Mouse (Mus musculus): ENCODE data around the gene Hoxa4. TPM values are rescaled to one million over a fixed set of nuclear protein-coding genes. Genes with fewer than 3 reads are reported as not detected.

Hoxa4 gene
- polyA plus RNA-seq, 1 experiment from 2014 or later = 3.1 TPM

DNA sequence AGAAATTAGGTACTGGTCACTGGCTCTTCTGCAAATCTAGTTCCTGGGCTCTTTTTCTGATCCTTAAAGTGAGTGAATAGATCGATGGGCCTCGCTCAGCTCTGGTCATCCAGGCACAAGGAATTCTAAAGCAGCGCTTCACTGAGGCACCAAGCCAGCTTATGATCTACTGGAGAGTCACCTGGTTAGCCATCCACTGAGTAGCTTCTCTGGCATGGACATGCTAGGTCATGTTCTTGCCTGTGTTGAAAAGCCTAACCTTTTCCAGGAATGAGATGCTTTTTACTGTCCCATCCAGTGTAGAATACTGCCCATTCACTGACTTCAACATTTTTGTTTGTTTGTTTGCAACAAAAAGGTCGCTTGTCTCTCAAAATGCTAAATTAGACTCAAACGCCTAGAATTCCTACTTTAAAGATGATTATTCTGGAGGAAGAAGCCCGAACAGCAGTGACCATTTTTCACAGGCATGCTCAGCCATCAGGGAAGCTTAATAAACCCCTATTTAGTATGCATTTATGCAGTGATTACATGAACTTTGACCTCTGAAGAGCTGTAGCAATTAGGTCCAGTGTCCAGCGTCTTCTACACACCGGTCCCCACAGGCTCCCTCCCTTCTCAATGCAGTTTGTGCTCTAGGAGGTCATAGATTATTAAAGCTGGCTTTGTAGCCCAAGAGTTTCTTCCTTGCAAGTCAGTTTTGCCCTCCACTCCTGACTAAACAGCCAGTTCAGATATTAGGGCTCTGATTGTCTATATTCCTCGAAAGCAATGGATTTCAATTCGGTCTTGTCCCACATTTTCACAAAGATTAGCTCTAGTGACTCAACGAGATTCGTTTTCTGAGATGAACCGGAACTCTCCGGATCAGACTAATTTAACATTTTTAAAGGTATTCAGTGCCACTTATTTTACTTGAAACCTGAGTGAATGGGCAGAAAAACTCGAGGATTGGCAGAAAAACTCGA, 39.0 kb downstream of the Hoxa4 start:
- peaks cover 89% of the 10 kb centered on the region for H3K27me3 ChIP-seq (replicated peaks; ENCODE audit: control insufficient read depth, insufficient read depth, low read length)
- H3K9me3 ChIP-seq (ENCODE audit: control insufficient read depth, low read length) = no peaks in the 10 kb centered on the region
- 15% methylated on average over 16 of the region's 16 CpGs for WGBS
- H3K4me3 ChIP-seq (ENCODE audit: low read depth, low read length) = no peak overlapping the region
- no peak overlapping the region for H3K27ac ChIP-seq (ENCODE audit: low read depth, low read length)
- H3K9ac ChIP-seq (ENCODE audit: low read depth, low read length) = no peak overlapping the region
- no peaks in the 10 kb centered on the region for H3K36me3 ChIP-seq (ENCODE audit: control insufficient read depth, insufficient read depth, low read length)
- ATAC-seq (replicated peaks; ENCODE audit: low FRiP score) = no peak
- no peaks in the 10 kb centered on the region for H3K4me1 ChIP-seq (replicated peaks; ENCODE audit: control insufficient read depth, insufficient read depth, low read length)
- H3K4me2 ChIP-seq = no peak overlapping the region
- DNase-seq (ENCODE audit: low spot score) = no peak

DNA sequence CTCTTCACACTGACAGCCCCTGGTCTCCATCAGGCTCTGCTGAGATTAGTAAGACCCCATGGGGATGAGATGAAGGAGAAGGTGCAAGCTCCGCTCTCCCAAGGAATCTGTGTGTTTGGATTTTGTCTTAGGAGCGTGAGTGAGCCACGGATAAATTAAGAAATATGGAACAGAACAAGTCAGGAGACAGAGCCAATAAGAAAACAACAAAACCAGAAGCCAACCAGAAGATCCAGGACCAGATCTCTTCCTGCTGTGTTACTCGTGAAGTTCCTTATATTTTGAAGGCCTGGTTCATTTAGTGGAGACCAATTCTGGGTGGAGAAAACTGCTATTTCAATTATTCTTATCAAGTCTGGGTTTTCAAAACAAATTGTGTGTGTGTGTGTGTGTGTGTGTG, 40.0 kb downstream of the Hoxa4 start:
- H3K27me3 ChIP-seq (replicated peaks; ENCODE audit: control insufficient read depth, insufficient read depth, low read length) = peaks cover 87% of the 10 kb centered on the region
- H3K9ac ChIP-seq (ENCODE audit: low read depth, low read length) = no peak overlapping the region
- ATAC-seq (replicated peaks; ENCODE audit: low FRiP score) (no peak), DNase-seq (ENCODE audit: low spot score) (no peak)
- H3K4me1 ChIP-seq (replicated peaks; ENCODE audit: control insufficient read depth, insufficient read depth, low read length) = no peaks in the 10 kb centered on the region
- no peak overlapping the region for H3K4me2 ChIP-seq
- H3K9me3 ChIP-seq (ENCODE audit: control insufficient read depth, low read length) = no peaks in the 10 kb centered on the region
- no peak overlapping the region for H3K4me3 ChIP-seq (ENCODE audit: low read depth, low read length)
- no peaks in the 10 kb centered on the region for H3K36me3 ChIP-seq (ENCODE audit: control insufficient read depth, insufficient read depth, low read length)
- H3K27ac ChIP-seq (ENCODE audit: low read depth, low read length) = no peak overlapping the region
- WGBS = 12% methylated on average over 4 of the region's 4 CpGs

- no peak for ATAC-seq (replicated peaks; ENCODE audit: low FRiP score)
- 9% methylated on average over 16 of the region's 16 CpGs for WGBS
- no peak overlapping the region for H3K27ac ChIP-seq (ENCODE audit: low read depth, low read length)
- H3K9me3 ChIP-seq (ENCODE audit: control insufficient read depth, low read length) = no peaks in the 10 kb centered on the region
- H3K4me3 ChIP-seq (ENCODE audit: low read depth, low read length) = no peak overlapping the region
- no peaks in the 10 kb centered on the region for H3K4me1 ChIP-seq (replicated peaks; ENCODE audit: control insufficient read depth, insufficient read depth, low read length)
- H3K36me3 ChIP-seq (ENCODE audit: control insufficient read depth, insufficient read depth, low read length) = no peaks in the 10 kb centered on the region
- no peak for DNase-seq (ENCODE audit: low spot score)
- H3K27me3 ChIP-seq (replicated peaks; ENCODE audit: control insufficient read depth, insufficient read depth, low read length) = peaks cover 80% of the 10 kb centered on the region
- peak overlapping the region; percentile 20; the same call in 1 of the 2 replicates for H3K4me2 ChIP-seq
- no peak overlapping the region for H3K9ac ChIP-seq (ENCODE audit: low read depth, low read length)
Observed at GRCm38 (mm10) chr6:52150401-52150966, 41.1 kb downstream of the Hoxa4 start.

MicroRNAs encoded within 50 kb of the gene (microRNA counts, 519-probe panel; counts per million panel counts)
- 4,109 counts per million, percentile 23 among the panel's probes with 10 or more counts for microRNA mmu-miR-196b

Small RNA genes within 50 kb of the gene (microRNA-seq; reads per million reads assigned to microRNA genes)
- 2,272 reads per million, percentile 82 among the genes with 10 or more reads in this experiment for gene Mir196b (ENCODE audit: borderline number of aligned reads)

Other genes with a start within 250 kb of the Hoxa4 start
- 33.9 and 35.5 TPM in 2 replicates for gene Skap2, start 179.2 kb downstream of the Hoxa4 start, polyA plus RNA-seq (2014; fragmentation: Nextera tagmentation; extraction: Ambion mirVana)
- gene Hoxa1, start 33.4 kb downstream of the Hoxa4 start, polyA plus RNA-seq (2014; fragmentation: Nextera tagmentation; extraction: Ambion mirVana) = 2.6 and 3.2 TPM in 2 replicates
- 4.3 and 4.5 TPM in 2 replicates for gene Hoxa2, start 26.9 kb downstream of the Hoxa4 start, polyA plus RNA-seq (2014; fragmentation: Nextera tagmentation; extraction: Ambion mirVana)
- 0.60 and 1.0 TPM in 2 replicates for gene 5730596B20Rik, start 14.3 kb downstream of the Hoxa4 start, polyA plus RNA-seq (2014; fragmentation: Nextera tagmentation; extraction: Ambion mirVana)
- 8.0 and 9.7 TPM in 2 replicates for gene Hoxa5, start 12.8 kb upstream of the Hoxa4 start, polyA plus RNA-seq (2014; fragmentation: Nextera tagmentation; extraction: Ambion mirVana)
- gene Hoxa6, start 17.0 kb upstream of the Hoxa4 start, polyA plus RNA-seq (2014; fragmentation: Nextera tagmentation; extraction: Ambion mirVana) = 0.45 and 0.71 TPM in 2 replicates
- 2.8 and 2.9 TPM in 2 replicates for gene Hoxa3, start 21.6 kb upstream of the Hoxa4 start, polyA plus RNA-seq (2014; fragmentation: Nextera tagmentation; extraction: Ambion mirVana)
- not detected in 2 replicates for gene Gm28308, start 21.6 kb upstream of the Hoxa4 start, polyA plus RNA-seq (2014; fragmentation: Nextera tagmentation; extraction: Ambion mirVana)
- 2.7 and 3.1 TPM in 2 replicates for gene Hoxa7, start 30.1 kb upstream of the Hoxa4 start, polyA plus RNA-seq (2014; fragmentation: Nextera tagmentation; extraction: Ambion mirVana)
- 1.8 and 2.2 TPM in 2 replicates for gene Hoxa9, start 39.3 kb upstream of the Hoxa4 start, polyA plus RNA-seq (2014; fragmentation: Nextera tagmentation; extraction: Ambion mirVana)
- 0.91 and 2.2 TPM in 2 replicates for gene Hoxa10, start 49.1 kb upstream of the Hoxa4 start, polyA plus RNA-seq (2014; fragmentation: Nextera tagmentation; extraction: Ambion mirVana)
- gene Hoxa11, start 54.1 kb upstream of the Hoxa4 start, polyA plus RNA-seq (2014; fragmentation: Nextera tagmentation; extraction: Ambion mirVana) = 0.18 and 0.26 TPM in 2 replicates
- 0.15 and 0.30 TPM in 2 replicates for gene Hoxa13, start 69.1 kb upstream of the Hoxa4 start, polyA plus RNA-seq (2014; fragmentation: Nextera tagmentation; extraction: Ambion mirVana)
- gene Evx1, start 121.7 kb upstream of the Hoxa4 start, polyA plus RNA-seq (2014; fragmentation: Nextera tagmentation; extraction: Ambion mirVana) = 0.12 TPM in 1 of 2 replicates, not detected in the other